Mouse (Mus musculus): ENCODE measurements around the gene Cacna1h. TPM values are rescaled to one million over a fixed set of nuclear protein-coding genes. Genes with fewer than 3 reads are reported as not detected.

Gene Cacna1h
- total RNA-seq (2021): 100 to 1,000 TPM; 107 to 127 TPM

DNA sequence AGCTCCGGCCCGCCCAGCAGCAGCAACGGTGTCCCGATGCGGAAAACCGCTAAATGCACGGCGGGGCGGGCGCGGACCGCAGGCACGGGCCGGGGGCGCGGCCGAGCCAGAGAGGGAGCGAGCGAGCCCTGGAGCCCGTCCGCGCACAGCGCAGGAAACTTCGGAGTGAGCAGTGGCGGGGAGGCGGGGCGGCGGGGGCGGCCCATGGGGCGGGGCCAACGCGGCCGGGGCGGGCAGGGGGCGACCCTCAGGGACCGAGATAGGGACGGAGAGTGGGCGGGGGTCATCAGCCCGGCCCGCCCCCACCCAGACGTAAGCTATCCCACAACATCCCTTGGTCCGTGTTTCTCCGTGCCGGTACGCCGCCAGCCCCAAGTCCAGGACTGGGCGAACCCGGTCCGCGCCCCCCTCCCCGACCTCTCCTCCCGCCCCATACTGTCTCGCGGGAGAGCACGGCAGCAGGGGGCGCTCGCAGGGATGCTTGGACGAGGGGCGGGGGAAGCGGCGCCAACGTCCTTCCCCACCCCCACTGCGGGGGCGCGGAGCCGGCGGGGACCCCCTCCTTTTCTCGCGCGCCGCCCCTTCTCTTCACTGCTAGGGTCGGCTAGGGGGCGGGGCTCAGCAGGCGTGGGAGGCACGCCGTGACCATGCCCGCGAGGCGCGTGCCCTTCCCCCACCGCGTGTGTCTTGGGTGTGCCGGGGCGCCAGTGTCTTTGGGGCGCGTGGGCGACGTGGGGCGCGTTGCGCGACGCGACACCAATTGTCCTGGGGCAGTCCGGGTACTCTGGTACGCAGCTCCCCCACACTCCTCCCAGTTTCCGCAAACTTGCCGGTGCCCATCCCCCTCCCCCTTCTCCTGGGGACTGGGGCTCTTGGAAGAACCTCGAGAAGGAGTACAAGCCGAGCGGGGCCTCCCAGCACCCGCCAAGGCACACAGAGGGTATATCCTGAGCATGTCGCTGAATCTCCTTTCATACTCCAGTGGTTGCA, at the start of gene Cacna1h:
Gene Cacna1h (minus strand): TSS at position 167 of the 990 bp plus-strand sequence.
- peak; percentile 77 for DNase-seq

DNA sequence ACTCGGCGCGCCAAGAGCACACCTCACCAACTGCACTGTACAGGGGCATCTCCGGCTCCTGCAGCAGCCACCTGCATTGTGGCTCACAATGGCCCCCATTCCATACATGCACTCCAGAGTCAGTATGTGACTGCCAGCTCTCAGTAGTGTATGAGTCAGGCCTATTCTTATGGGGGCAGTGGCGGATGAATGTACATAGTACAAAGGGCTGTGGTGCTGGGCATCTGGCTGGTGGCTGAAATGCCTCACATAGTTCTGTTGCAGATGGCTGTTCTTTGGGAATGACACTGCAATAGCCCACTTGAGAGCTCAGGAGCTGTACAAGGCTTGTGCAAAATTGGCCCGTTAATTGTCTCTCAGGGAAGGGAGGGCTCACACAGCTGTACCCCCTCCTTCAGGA, 48.5 kb upstream of the Cacna1h start:
- no peak for DNase-seq

DNA sequence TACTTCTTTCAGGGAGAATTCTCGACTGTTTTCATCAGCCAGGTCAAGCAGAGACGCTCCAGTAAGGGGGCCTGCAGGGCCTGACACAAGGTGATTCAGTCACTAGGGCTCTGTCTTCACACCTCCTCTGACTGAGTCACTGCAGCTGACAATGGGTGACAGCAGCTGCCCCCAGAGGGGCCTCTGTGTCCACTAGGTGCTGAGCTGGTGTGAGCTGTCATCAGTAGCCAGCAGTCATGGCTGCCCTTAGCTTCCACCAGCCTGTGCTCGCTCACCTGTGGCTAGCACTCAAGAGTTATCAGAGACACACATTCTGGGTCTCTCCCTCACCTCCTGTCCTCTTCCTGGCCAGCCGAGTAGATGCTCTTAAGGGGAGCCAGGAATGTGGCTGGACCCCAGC, 47.2 kb upstream of the Cacna1h start:
- DNase-seq: no peak

DNA sequence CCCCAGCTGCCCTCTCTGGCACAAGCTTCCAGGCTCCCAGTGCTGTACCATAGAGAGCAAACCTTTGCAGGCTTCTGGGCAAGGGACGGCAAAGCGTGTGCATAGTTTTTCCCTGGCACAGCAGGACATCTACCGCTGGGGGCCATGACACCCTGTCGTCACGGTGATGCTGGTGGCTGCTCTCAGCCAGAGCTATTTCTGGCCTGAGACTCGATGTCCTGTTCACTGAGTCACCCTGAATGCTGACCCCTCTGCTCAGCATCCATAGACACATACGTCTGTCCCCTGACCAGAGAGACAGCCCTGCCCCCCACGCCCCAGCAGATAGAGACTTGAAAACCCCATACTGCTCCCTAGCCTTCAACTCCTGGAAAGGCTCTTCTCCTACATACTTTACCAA, 46.6 kb upstream of the Cacna1h start:
- DNase-seq: no peak

DNA sequence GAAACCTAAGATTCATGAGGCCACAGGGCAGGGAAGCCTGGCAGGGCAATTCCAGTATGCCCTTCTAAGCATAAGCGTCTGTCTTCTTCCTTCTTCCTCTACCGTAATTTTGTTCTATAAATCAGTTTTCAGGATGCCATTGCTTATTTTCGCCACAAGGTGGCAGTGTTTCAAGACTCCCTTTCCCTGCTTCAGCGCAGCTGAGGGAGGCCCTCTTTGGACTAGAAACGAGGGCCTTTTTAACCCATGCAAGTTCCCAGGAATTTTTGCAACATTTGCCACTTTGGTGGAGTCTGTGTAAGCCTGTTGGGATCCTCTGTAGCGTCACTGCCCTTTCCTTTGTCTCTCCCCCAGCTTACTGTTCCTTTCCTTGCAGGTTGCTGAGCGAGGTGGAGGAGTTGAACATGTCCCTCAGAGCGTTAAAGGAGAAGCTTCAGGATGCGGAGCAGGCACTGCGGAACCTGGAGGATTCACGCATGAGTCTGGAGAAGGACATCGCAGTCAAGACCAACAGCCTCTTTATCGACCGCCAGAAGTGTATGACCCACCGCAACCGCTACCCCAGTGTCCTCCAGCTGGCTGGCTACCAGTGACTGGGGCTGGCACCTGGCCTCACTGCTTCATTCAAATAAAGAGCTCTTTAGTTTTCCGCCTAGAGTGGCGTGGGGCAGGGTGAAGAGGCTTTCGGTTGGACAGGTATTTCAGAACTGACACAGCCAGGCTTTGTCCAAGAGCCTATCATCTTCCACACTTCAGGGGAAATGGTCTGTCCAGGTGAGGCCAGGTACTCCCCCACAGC, 42.6 kb upstream of the Cacna1h start:
- peak in 1 of 2 experiments; percentile 68 for DNase-seq

DNA sequence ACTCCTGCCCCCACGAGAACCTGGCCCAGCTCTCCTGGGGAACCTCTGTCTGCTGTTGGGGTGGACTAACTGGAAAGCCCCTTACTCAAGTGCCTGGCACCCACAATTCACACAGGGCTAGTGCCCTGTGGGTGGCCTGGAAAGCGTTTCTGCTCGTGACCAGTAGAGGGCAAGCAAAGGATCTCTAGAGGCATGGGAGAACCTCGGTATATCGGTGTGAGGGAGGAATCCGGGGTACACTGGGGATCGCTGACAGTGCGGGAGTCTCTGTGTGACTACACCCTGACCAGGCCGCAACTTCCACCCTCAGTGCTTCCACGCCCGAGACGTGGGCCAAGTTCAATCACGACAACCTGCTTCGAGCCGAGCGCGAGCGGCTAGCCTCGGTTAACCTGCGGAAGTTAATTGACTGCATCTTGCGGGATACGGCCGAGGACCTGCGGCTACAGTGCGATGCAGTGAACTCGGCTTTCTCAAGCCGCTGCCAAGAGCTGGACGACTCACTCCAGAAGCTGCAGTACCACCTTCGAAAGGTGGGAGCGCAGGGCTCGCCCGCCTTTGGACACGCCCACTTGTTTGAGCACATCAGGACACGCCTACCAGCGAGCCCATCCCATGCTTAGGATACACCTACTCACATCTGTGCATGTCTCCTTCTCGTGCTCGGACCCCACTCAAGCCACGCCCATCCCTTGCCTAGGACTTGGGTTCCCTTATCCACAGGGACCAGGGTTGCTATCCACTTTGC, 40.9 kb upstream of the Cacna1h start:
- DNase-seq: peak in 1 of 2 experiments; percentile 65

DNA sequence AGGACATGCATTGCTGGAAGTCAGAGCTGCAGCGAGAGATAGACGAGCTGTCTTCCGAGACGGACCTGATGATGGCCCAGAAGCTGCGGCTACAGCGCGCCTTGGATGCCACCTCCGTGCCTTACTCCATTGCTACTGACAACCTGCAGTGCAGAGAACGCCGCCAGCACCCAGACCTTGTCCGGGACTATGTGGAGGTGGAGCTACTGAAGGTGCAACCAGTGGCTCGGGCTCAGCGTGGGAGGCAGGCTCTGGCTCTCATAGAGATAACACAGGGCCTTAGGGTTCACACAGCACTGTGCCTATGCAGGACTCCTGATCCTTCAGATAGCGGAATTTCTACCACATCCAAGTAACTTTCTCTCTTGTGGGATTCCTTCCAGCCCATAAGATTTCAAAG, 38.5 kb upstream of the Cacna1h start:
- no peak for DNase-seq

DNA sequence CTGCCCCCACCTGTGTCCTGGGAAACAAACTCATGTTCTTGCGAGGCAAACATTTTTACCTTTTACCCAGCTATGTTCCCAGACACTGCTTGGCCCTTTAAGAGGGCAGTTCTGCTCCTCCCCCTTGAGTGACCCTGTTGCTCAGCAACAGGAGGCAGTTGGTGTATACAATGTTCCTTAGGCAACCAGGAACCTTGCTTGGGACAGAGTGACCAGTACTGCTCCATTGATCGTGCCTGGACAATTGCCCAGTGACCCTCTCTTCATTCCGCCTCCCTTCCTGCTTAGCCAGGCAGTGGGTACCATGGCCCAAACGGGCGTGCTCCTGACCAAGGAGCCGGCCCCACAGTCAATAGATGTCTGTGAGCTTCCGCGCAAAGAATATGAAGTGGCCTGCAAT, 37.8 kb upstream of the Cacna1h start:
- peak in 1 of 2 experiments; percentile 39 for DNase-seq

DNA sequence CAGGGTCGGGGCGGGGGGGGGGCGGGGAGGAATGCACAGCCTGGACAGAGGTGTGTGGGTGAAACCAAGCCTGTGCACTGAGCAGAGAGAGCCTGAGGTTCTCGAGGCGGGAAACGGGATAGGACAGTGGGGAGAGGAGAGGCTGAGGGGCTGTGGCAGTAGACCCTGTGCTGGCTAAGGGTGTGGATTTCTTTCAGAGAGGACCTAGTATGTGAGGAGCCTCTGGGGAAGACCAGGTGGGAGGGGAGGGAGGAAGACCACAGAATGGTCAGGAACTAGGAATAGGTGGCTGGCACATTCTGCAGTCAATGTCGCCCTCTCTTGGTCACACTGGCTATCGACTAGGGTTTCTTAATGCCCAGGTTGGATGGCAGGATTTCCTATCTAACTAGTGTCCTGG, 36.2 kb upstream of the Cacna1h start:
- peak; percentile 56 to 65 for DNase-seq

DNA sequence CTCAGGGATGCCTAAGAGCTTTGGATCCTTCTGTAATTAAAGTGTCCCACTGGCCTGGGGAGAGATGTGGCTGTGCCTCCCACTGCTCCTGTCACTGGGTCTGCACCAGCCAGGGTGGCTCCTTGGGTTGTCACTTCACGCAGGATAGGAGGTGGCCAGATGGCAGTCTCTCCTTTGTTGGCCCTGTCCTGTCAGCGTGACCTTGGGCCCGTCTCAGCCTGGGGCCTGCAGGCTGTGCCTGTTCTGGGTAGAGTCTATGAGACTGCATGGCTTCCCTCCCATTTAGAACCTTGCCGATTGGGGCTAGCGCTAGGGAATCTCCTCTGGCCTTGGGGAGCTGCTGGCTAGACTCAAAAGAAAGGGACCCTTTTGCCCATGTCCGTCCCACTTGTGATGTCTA, 34.7 kb upstream of the Cacna1h start:
- no peak for DNase-seq

DNA sequence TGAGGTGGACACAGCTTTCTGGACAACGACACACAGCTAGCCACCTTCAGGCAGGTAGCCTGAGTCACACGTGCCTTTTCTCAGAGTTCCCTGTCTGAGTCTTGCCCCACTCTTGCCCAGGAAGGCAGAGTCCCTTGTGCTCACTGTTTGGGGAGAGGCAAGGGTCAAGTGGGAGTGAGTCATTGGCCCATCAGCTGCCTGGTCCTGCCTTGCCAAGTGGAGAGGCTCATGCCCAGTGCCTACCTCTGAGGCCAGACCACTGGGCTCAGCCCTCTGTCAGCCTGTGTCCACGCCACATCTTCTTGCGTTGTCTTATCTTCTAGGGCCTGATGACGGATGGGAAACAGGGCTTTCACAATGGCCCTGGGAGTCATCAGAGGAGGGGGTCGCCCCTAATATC, 34.2 kb upstream of the Cacna1h start:
- DNase-seq: no peak

DNA sequence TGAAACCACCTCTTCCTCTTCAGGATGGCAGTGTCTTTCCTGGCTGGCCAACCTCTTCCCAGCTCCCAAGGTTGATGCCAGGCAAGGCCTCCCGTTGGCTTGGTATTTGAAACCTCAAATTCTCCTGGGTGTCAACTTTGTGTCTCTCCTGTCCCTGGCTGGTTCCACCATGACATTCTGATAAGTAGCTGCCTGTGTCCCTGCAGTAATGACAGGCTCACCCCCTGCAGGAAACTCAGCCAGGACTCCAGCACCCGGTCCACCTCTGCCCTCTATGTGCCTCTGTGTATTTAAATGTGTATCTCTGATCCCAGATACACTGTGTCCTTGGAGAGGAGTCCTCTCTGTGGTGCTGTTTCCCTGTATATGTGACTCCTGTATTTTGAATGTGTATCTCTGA, 32.7 kb upstream of the Cacna1h start:
- DNase-seq: no peak

DNA sequence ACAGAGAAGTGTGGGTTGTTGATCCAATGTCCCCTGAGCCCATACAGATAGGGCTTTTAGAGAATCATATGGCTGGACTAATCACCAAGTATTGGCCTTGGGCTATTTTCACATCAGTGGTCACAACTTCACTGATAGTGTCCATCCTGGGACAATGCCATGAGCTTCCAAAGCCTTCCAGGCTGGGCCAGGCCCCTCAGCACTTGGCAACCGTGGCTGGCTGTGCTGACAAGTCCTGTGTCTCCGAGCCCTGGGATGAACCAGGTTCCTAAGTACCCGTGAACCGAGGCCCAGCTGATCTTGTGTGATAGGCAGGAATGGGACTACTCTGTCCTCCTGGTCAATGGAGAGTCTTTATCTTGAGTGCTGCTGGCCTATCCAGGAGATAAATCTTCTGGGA, 30.5 kb upstream of the Cacna1h start:
- no peak for DNase-seq

DNA sequence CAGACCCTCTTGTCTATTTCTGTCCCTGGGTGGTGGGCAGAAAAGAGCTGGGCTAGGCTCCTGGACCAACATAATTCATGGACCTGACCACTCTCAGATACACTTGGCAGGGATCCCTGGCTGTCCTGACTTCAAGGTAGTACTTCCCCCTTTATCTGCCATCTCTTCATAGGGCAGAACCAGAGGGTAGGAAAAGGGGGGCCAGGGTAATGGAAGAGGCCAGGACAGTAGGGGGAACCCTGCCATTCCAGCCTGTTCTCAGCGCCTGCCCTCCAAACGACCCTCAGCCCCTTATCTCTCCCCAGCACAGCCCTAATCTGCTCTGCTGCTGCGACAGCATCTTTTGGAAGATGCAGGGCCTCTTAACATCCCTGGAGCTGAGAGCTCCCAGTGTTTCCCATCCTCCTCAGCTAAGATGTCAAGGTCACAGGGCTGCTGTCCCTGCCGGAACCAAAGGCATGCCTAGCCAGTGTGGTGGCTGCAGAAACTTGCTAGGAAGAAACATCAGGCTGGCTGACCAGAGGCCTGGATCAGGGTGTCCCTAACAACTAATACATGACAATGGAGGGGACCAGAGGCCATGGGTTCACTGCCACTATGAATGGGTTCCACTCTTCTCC, 29.9 kb upstream of the Cacna1h start:
- no peak for DNase-seq

DNA sequence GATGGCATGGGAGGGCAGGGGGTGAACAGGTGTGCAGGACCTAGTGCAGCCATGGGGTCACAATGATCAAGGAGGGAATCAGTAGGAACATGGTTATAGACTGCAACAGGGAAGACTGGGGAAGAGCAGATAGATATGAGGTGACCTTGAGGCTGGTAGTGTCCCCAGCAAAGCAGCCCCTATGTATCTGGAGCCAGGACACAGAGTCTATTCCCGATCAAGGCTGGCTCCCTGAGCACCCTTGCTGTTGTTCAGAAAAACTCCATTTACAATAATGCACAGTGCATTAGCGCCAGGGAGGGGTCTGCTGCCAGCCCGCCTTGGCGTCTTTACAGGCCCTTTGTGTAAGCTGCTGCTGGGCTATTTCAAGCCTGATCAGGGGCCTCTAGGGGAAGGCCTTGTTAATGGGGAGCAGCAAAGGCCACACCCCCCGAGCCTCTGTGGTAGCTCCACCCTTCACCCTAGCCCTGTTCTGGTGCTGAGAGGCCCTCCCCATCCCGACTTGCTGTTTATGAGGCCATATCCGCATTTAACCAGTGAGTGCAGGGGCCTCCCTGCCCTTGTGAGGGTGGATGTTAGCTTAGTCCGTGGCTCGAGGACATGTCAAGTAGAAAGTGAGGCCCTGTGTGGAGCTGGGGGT, 28.8 kb upstream of the Cacna1h start:
- DNase-seq: no peak

DNA sequence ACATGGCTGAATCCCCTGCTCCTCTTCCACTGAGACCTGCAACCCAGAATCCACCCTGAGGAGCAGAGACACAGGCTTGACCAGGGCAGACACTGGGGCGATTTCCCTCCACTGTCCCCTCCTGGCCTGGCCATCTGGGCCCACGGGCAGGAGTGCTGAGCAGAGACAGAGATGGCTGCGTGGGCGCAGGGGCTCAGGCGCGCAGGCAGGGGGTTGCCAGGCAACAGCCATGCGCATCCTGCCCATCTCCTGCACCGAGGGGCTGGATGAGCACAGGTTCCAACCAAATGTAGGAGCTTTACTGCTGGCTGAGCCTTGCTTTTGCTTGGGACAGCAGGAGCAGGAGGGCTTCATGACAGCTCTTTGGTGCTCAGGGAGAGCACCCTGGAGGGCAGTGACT, 23.0 kb upstream of the Cacna1h start:
- peak; percentile 79 to 81 for DNase-seq

DNA sequence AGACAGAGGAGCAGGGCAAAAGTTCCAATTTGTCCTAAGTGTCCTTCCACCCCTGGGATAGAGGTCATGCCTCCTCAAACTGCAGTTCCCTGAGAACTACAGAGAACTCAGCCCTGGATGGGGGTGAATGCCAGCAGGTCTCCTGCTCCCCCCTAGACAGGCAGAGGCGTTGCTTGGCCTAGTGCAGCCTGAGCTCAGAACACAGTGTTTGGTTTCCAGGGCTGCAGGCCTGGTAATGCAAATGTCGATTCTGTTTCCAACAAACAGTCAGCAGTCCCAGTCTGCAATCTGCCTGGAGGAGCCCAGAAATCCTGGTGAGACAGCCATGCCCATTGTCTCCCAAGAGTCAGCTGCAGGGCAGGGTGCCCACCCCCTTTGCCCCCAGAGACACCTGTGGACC, 20.7 kb upstream of the Cacna1h start, which contains the start of gene Tekt4:
Gene Tekt4 (plus strand): TSS at position 344 of the 400 bp plus-strand sequence.
- DNase-seq: peak; percentile 51 to 66

DNA sequence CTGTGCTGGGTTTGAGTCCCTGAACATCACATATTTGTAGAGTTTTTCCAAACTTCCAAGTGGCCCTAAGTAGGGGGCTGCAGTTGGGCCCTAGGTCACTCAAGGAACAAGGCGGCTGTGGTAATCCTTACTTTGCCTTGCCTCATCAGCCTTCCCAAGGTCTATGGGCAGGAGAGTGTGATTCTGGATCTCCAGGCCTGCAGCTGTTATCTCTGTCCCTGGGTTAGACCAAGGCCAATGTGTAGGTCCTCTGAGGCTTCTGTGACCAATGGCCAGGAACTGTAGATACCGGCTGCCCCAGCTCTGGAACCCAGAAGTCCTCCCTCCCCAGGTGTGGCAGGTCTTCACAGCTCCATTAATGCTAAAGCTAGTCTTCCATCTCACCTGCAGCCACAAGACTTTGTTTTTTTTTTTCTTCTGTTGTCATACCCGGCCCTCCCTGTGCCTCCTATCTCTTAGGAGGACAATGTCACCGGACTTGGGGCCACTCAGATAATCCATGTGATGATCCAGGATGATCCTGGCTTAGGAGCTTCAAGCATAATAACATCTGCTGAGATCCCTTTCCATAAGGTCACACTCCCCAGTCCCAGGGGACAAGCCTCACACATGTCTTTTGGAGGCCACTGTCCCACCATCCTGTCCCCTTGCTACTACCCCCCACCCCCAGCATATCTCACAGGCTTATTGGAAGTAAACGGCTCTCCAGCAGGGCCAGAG, 18.8 kb upstream of the Cacna1h start:
- DNase-seq: no peak

DNA sequence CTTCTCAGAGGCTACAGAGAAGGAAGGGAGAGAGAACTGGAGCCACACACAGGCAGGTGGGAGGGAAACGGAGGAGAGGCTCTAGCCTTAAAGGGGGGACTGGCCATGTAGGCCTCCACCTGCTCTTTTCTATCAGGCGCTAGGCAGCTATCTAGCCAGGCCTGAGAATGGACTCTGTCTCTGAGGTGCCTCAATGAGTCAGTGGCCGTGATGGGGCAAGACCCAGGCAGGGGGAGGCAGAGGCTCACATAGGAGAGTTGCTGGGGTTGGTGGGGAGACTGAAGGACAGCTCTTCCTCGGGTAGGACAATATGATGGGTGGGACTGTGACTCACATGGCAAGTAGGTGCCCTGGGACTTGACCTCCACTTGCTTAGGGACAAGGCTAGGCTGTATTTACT, 16.7 kb upstream of the Cacna1h start:
- no peak for DNase-seq

DNA sequence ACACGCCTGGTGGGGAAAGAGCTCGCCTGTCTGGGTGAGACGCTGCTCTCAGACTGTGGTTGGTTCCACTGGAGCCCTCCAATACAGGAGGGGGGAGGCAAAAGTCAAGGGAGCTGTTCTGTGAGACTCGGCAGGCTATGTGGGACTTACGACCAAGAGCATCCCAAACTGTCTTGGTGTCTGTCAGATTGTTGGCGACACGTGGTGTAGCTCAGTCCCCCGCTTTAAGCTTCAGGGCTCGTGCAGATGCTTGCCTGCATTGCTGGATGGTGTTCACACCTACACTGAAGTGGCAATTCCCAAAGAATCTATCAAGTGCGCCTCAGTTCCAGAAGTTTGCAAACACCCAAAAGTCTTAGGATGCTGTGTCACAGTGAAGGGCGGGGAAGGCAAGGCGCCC, 14.3 kb upstream of the Cacna1h start:
- no peak for DNase-seq

DNA sequence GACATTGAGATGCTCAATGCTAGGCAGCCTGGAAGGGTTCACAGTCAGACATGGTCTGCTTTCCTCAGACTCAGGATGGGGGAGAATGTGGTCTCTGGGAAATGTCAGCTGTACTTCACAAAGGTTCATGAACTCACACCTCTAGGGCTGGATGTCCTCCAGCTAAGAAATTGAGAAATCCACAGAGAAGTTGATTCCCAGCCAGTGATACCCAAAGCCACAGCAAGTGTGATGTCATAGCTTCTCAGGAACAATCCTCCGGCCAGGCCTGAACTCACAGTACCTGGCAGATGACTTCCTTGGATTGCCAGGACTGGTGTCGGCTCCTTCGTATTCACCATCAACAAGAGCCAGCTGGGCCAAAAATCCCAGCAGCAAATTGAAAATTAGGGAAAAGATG, 12.3 kb upstream of the Cacna1h start:
- DNase-seq: no peak

Data from layer of hippocampus, postnatal 36 days (tissue).